Comparison of ENCODE assay signal across 16 mouse cellular contexts in genomic region chr17:62636896-62637295, GRCm38 (mm10).
"Had no signal": no experiment of that assay in that cellular context is flagged by ENCODE, and none has a peak within 500 bp of the region (broad histone marks: within the 10 kb centered on the region; RNA-seq: fewer than 3 reads in every experiment).

No protein-coding gene starts in this region.

- H3K4me1 ChIP-seq: limb, embryonic 12.5 days; liver, embryonic 13.5 days; lung, embryonic 15.5 days; midbrain, embryonic 12.5 days had no signal

- H3K27ac ChIP-seq: layer of hippocampus, adult 2 months; limb, embryonic 12.5 days; liver, embryonic 13.5 days; lung, embryonic 15.5 days; midbrain, embryonic 12.5 days; neural tube, embryonic 13.5 days had no signal

- H3K9me3 ChIP-seq: limb, embryonic 12.5 days; liver, embryonic 13.5 days; lung, embryonic 15.5 days; midbrain, embryonic 12.5 days; neural tube, embryonic 13.5 days had no signal

- H3K4me3 ChIP-seq: layer of hippocampus, adult 2 months; limb, embryonic 12.5 days; liver, embryonic 13.5 days; lung, embryonic 15.5 days; midbrain, embryonic 12.5 days; neural tube, embryonic 13.5 days had no signal

- ATAC-seq: liver, postnatal 0 days; midbrain, embryonic 16.5 days had no signal

- H3K36me3 ChIP-seq: limb, embryonic 12.5 days; liver, embryonic 13.5 days; lung, embryonic 15.5 days; midbrain, embryonic 12.5 days; neural tube, embryonic 13.5 days had no signal

- H3K4me2 ChIP-seq: limb, embryonic 12.5 days; liver, embryonic 13.5 days; lung, embryonic 15.5 days; midbrain, embryonic 12.5 days; neural tube, embryonic 13.5 days had no signal

- DNase-seq: kidney, postnatal 4 days; liver; liver, embryonic 13.5 days; liver, postnatal 0 days; lung, postnatal 14 days; retina, postnatal 1 day; right cerebral cortex, postnatal 4 days; spleen, adult 18-20 months; thymus, adult 18-20 months; thymus, postnatal 25 days had no signal

- H3K9ac ChIP-seq: limb, embryonic 12.5 days; liver, embryonic 13.5 days; liver, postnatal 0 days; lung, embryonic 15.5 days; midbrain, embryonic 12.5 days; neural tube, embryonic 13.5 days had no signal

- H3K27me3 ChIP-seq: limb, embryonic 12.5 days; liver, embryonic 13.5 days; lung, embryonic 15.5 days; midbrain, embryonic 12.5 days; neural tube, embryonic 13.5 days had no signal
